Mouse (Mus musculus) midbrain, postnatal 0 days (tissue): Measurements from ENCODE around the gene Tbc1d25. TPM values are rescaled to one million over a fixed set of nuclear protein-coding genes. Genes with fewer than 3 reads are reported as not detected.

Experiments
- ATAC-seq: fragments of 200-750 bp; cut with Nextera tagmentation; 2 replicates; pipeline ENCODE4 v1.8.0; 2017; ENCODE audit warnings: moderate number of reproducible peaks, mild to moderate bottlenecking, moderate TSS enrichment, moderate library complexity; ENCODE audit not compliant: low FRiP score
- DNase-seq: peaks from one replicate; pipeline ENCODE4 v3.0.0-alpha.2; 2015; ENCODE audit warnings: low spot score
- H3K27ac ChIP-seq: fragments of 300-500 bp; sonication (generic); 2 replicates; pipeline ENCODE4 v1.5.1; 2014; ENCODE audit warnings: low read depth, mild to moderate bottlenecking, low read length, mixed read lengths
- H3K27me3 ChIP-seq: fragments of 300-500 bp; sonication (generic); 2 replicates; pipeline ENCODE4 v1.6.1; 2014; ENCODE audit warnings: low read length, control low read depth, mixed read lengths; ENCODE audit not compliant: insufficient read depth
- H3K36me3 ChIP-seq: fragments of 300-500 bp; sonication (generic); 2 replicates; pipeline ENCODE4 v1.6.1; 2014; ENCODE audit warnings: low read length, control low read depth, mixed read lengths; ENCODE audit not compliant: insufficient read depth
- H3K4me1 ChIP-seq: fragments of 300-500 bp; sonication (generic); 2 replicates; pipeline ENCODE4 v1.6.1; 2014; ENCODE audit warnings: mild to moderate bottlenecking, control low read depth, antibody characterized with exemption, low read length, mixed read lengths; ENCODE audit not compliant: insufficient read depth
- H3K4me2 ChIP-seq: fragments of 300-500 bp; sonication (generic); 2 replicates; pipeline ENCODE4 v1.6.1; 2014; ENCODE audit warnings: low read depth, mild to moderate bottlenecking, low read length, mixed read lengths; ENCODE audit not compliant: poor library complexity, severe bottlenecking
- H3K4me3 ChIP-seq: fragments of 300-500 bp; sonication (generic); 2 replicates; pipeline ENCODE4 v1.5.1; 2014; ENCODE audit warnings: low read depth, mild to moderate bottlenecking, low read length, moderate library complexity
- H3K9ac ChIP-seq: fragments of 300-500 bp; sonication (generic); replicated peaks from 2 replicates; pipeline ENCODE4 v1.6.1; 2014; ENCODE audit warnings: mild to moderate bottlenecking, low read length, moderate library complexity, mixed read lengths; ENCODE audit not compliant: poor library complexity, severe bottlenecking
- H3K9me3 ChIP-seq: fragments of 300-500 bp; sonication (generic); 2 replicates; pipeline ENCODE4 v1.6.1; 2016; ENCODE audit warnings: low read length, control low read depth
- CTCF ChIP-seq: IDR thresholded peaks from 2 replicates; pipeline ENCODE4 v1.5.1; 2016; ENCODE audit warnings: antibody characterized with exemption, mild to moderate bottlenecking
- WGBS: fragments of 180-500 bp; shearing (Covaris S2); extraction: QIAGEN DNeasy Blood & Tissue Kit; methylation state at CpG from one replicate; pipeline ENCODE4 v1.1.7; 2014; 5-methylcytosine and 5-hydroxymethylcytosine counted together
- polyA plus RNA-seq: library from polyadenylated mRNA; unstranded; fragments of >200 nt; fragmentation: Nextera tagmentation; extraction: Ambion mirVana; gene quantifications from 2 replicates; pipeline ENCODE4 v1.2.1, GENCODE M21; 2015
- total RNA-seq: library from RNA; depleted of rRNA; stranded (reverse); fragments of >200 nt; gene quantifications from 2 replicates; pipeline ENCODE4 v1.2.3, GENCODE M21; 2014; rRNA removed

Gene Tbc1d25
- total RNA-seq (21.2 and 24.7 TPM in 2 replicates), polyA plus RNA-seq (17.6 and 20.7 TPM in 2 replicates)

DNA sequence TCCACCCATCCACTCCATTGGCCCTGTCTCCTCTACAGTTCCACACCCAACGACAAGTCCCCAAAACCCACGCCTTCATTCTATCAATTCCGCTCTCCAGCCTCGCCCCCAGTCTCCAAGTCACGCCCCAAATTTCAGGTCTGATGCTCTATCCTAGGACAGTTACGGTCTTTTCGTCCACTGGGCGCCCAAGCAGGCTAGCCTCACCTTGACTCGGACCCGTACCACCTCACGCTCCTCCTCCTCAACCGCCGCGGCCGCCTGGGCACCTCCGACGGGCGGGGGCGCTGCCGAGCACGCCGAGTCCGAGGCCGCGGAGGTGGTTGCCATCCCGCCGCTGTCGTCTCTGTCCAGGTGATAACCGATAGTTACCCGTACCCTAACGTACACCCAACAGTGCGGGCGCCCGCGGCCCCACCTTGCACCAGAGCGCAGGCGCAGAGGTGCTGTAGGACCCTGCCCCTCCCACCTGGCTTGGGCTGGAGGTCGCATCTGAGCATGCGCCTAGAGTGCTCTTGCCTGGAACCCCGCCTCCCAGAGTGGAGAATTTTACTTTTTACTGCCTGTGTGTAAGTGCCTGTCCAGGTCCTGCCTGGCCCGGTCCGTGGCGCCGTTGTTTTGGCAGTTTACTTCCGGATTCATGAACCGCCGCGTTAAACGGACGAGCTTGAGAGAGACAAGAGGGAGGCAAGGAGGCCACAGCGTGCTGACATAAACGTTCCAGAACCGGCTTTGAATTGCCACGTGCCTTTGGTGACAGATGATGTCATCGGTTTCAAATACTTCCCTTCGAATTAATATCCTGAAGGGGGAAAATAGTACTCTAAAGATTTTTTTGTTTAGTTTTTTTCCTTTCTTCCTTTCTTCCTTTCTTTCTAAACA, at the start of gene Tbc1d25:
Tbc1d25 (minus strand) TSS at position 678 of the 882 bp plus-strand sequence.
- ATAC-seq (peak; percentile 94), DNase-seq (peak; percentile 93)
- Histone ChIP-seq H3K9ac (peak within 1 kb of the TSS; percentile 64), H3K4me2 (peak within 1 kb of the TSS; percentile 46), H3K27ac (no peak within 1 kb of the TSS), H3K4me1 (no peaks in the 10 kb centered on the region), H3K27me3 (no peaks in the 10 kb centered on the region), H3K4me3 (peak within 1 kb of the TSS; percentile 55), H3K9me3 (no peaks in the 10 kb centered on the region), H3K36me3 (no peaks in the 10 kb centered on the region; the same call in 1 of the 2 replicates)
- peak; percentile 31 for TF ChIP-seq CTCF
- 17% methylated on average over 56 of the region's 56 CpGs for WGBS

DNA sequence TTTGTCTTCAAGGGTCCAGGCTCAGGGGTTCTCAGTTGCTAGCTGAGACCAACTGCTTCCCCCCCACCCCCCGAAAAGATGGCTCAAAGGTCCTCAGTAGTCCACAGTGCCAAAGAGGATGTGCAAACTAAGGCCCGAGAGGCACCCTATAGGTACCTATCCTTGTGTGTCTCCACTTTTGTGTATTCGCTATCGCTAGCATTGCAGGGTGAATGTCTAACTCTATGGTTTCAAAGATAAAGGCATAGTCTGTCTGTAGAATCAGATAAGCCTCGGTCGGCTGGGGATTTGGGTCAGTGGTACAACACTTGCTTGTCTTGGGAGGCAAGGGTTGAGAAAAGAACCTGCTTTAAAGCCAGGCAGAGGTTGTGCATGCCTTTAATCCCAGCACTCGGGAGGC, 47.5 kb upstream of the Tbc1d25 start:
- Histone ChIP-seq H3K27me3 (no peaks in the 10 kb centered on the region), H3K9ac (no peak overlapping the region), H3K9me3 (no peaks in the 10 kb centered on the region), H3K4me3 (no peak overlapping the region), H3K4me1 (no peaks in the 10 kb centered on the region), H3K36me3 (no peaks in the 10 kb centered on the region), H3K27ac (no peak overlapping the region), H3K4me2 (no peak overlapping the region)
- WGBS = 90% methylated on average over 7 of the region's 7 CpGs
- TF ChIP-seq CTCF = no peak
- no peak for ATAC-seq
- DNase-seq = no peak

DNA sequence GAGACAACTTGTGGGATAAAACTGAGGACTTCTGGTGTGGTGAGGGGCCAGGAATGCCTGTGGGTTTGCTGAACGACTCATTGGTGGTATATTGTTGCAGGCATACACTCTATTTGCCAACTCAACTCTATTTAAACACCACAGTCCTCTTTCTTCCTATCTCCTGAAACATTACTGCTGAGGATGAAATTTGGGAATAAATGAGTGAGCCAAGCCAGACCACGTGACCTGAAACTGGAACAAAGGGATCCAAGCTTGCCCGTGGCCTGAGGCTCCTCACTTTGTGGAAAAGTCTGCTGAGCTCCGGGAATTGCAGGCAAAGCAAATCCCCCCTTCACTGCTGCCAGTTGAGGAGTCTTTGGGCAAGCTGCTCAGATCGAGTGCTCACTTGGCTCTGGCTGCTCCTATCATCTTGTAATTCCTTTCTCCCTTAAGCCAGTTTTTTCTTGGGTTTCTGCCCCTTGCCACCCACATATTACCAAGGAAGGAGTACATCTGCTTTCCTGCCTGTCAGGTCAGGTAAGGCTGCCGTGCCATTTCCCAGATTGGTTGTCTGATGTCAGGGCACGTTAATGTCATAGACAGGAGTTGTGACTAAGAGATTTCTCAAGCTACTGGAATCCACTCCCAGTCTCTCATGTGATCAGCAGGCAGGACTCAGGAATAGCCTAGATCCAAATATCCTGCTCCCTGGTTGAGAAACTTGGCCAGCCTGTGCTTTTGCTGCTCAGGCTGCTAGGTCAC, 46.9 kb upstream of the Tbc1d25 start:
- no peaks in the 10 kb centered on the region for H3K4me1 ChIP-seq
- DNase-seq = no peak
- H3K27me3 ChIP-seq = no peaks in the 10 kb centered on the region
- no peak for TF ChIP-seq CTCF
- H3K9me3 ChIP-seq = no peaks in the 10 kb centered on the region
- no peaks in the 10 kb centered on the region for H3K36me3 ChIP-seq
- no peak for ATAC-seq
- H3K4me2 ChIP-seq = no peak overlapping the region
- H3K4me3 ChIP-seq = no peak overlapping the region
- no peak overlapping the region for H3K27ac ChIP-seq
- no peak overlapping the region for H3K9ac ChIP-seq
- 59% methylated on average over 7 of the region's 7 CpGs for WGBS

DNA sequence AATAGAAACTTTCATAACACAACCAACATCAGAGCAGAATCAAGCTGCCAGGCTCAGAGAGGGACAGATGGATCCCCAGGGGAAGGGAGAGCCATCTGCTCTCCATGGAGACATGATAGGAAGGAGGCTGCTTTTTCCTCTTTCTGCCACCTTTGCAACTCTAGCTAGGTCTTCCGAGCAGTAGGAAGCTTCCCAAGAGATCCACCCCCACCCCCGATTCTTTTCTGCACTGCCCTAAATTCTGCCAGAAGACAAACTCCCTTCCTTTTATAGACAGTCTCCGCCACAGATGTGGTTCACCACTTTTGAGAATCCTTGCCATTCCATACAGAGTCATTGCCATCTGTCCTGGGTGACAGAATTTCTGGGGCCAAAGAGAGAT, 46.3 kb upstream of the Tbc1d25 start:
- no peaks in the 10 kb centered on the region for H3K36me3 ChIP-seq
- no peak for ATAC-seq
- DNase-seq = peak; percentile 3
- H3K9me3 ChIP-seq = no peaks in the 10 kb centered on the region
- H3K9ac ChIP-seq = no peak overlapping the region
- no peak overlapping the region for H3K4me3 ChIP-seq
- 67% methylated on average over 3 of the region's 3 CpGs for WGBS
- H3K27me3 ChIP-seq = no peaks in the 10 kb centered on the region
- H3K4me1 ChIP-seq = no peaks in the 10 kb centered on the region
- no peak for TF ChIP-seq CTCF
- H3K4me2 ChIP-seq = no peak overlapping the region
- H3K27ac ChIP-seq = no peak overlapping the region

DNA sequence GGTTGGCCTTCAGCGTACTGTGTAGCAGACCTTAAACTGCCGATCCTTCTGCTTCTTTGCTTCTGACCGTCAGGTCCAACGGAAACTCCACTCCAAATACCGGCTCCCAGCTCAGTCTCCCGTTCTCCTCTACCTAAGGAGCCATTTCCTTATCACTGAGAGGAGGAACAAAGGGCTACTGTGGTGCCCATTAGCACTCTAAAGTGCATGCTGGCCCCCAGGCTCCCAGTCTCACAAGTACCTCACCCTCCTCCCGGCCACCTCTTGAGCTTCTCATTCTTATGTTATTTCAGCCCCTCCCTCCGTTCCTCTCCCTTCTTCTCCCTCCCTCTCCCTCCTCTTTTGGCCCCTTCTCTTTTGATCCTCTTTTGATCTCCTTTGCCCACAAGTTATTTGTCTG, 43.7 kb upstream of the Tbc1d25 start:
- no peak overlapping the region for H3K27ac ChIP-seq
- no peaks in the 10 kb centered on the region for H3K27me3 ChIP-seq
- H3K9ac ChIP-seq = no peak overlapping the region
- ATAC-seq = no peak
- no peaks in the 10 kb centered on the region for H3K4me1 ChIP-seq
- H3K9me3 ChIP-seq = no peaks in the 10 kb centered on the region
- H3K36me3 ChIP-seq = no peaks in the 10 kb centered on the region
- H3K4me2 ChIP-seq = no peak overlapping the region
- 32% methylated on average over 8 of the region's 8 CpGs for WGBS
- H3K4me3 ChIP-seq = no peak overlapping the region
- TF ChIP-seq CTCF = no peak
- no peak for DNase-seq

DNA sequence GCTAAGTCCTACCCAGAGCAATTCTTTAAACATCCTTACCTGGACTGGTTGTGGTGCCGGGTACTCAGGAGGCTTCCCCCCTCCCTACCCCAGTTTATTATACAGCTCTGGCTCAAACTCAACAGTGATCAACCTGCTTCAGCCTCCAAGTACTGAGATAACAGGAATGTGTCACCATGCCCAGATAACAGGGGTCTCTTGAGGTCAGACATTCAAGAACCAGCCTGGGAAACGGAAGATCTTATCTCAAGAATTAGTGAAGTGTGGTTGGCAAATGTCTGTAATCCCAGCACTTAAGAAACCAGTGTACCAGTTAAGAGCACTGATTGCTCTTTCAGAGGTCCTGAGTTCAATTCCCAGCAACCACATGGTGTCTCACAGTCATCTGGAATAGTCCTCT, 42.1 kb upstream of the Tbc1d25 start:
- WGBS = 56% methylated on average over 2 of the region's 2 CpGs
- H3K4me3 ChIP-seq = no peak overlapping the region
- no peak for DNase-seq
- no peak overlapping the region for H3K4me2 ChIP-seq
- H3K9me3 ChIP-seq = no peaks in the 10 kb centered on the region
- H3K9ac ChIP-seq = no peak overlapping the region
- no peaks in the 10 kb centered on the region for H3K4me1 ChIP-seq
- no peak for TF ChIP-seq CTCF
- no peak overlapping the region for H3K27ac ChIP-seq
- no peaks in the 10 kb centered on the region for H3K27me3 ChIP-seq
- H3K36me3 ChIP-seq = no peaks in the 10 kb centered on the region
- no peak for ATAC-seq
